Mouse (Mus musculus) heart, embryonic 11.5 days (tissue): Measurements from ENCODE around the gene Alad. TPM values are rescaled to one million over a fixed set of nuclear protein-coding genes. Genes with fewer than 3 reads are reported as not detected.
A peak's percentile ranks its signal among the peaks of the same experiment; 100 is the strongest.

ENCODE experiments used
- ATAC-seq: fragments of 200-750 bp; cut with Nextera tagmentation; replicated peaks from 2 replicates; pipeline ENCODE4 v1.8.0; 2017; ENCODE audit warnings: moderate library complexity; ENCODE audit not compliant: insufficient number of reproducible peaks, low FRiP score, low TSS enrichment
- H3K27ac ChIP-seq: fragments of 300-500 bp; sonication (generic); 2 replicates; pipeline ENCODE4 v1.5.1; 2014; ENCODE audit warnings: mild to moderate bottlenecking, low read depth, low read length
- H3K27me3 ChIP-seq: fragments of 300-500 bp; sonication (generic); 2 replicates; pipeline ENCODE4 v1.6.1; 2014; ENCODE audit warnings: mild to moderate bottlenecking, low read length, mixed read lengths; ENCODE audit not compliant: control insufficient read depth, insufficient read depth
- H3K36me3 ChIP-seq: fragments of 300-500 bp; sonication (generic); 2 replicates; pipeline ENCODE4 v1.6.1; 2014; ENCODE audit warnings: mild to moderate bottlenecking, low read length, moderate library complexity, mixed read lengths; ENCODE audit not compliant: control insufficient read depth, insufficient read depth
- H3K4me1 ChIP-seq: fragments of 300-500 bp; sonication (generic); 2 replicates; pipeline ENCODE4 v1.6.1; 2014; ENCODE audit warnings: low read length; ENCODE audit not compliant: control insufficient read depth, insufficient read depth
- H3K4me2 ChIP-seq: fragments of 300-500 bp; sonication (generic); 2 replicates; pipeline ENCODE4 v1.6.1; 2014; ENCODE audit warnings: mild to moderate bottlenecking, moderate library complexity
- H3K4me3 ChIP-seq: fragments of 300-500 bp; sonication (generic); 2 replicates; pipeline ENCODE4 v1.5.1; 2014; ENCODE audit warnings: low read depth, low read length
- H3K9ac ChIP-seq: fragments of 300-500 bp; sonication (generic); 2 replicates; pipeline ENCODE4 v1.6.1; 2014; ENCODE audit warnings: mild to moderate bottlenecking, low read depth, low read length, moderate library complexity
- H3K9me3 ChIP-seq: fragments of 300-500 bp; sonication (generic); replicated peaks from 2 replicates; pipeline ENCODE4 v1.6.1; 2016; ENCODE audit warnings: low read length; ENCODE audit not compliant: control insufficient read depth
- WGBS: fragments of 180-500 bp; shearing (Covaris S2); extraction: QIAGEN DNeasy Blood & Tissue Kit; methylation state at CpG from one replicate; pipeline ENCODE4 v1.1.7; 2014; ENCODE audit not compliant: insufficient replicate concordance; 5-methylcytosine and 5-hydroxymethylcytosine counted together
- polyA plus RNA-seq: library from polyadenylated mRNA; unstranded; fragments of >200 nt; fragmentation: Nextera tagmentation; extraction: Ambion mirVana; gene quantifications from 2 replicates; pipeline ENCODE4 v1.2.1, GENCODE M21; 2014

Alad gene
- polyA plus RNA-seq, 1 experiment from 2014 or later = 140 TPM

- Histone ChIP-seq H3K4me2 (peak overlapping the region; percentile 68), H3K4me3 (peak overlapping the region; percentile 32), H3K27me3 (no peaks in the 10 kb centered on the region), H3K27ac (peak overlapping the region; percentile 86), H3K9ac (peak overlapping the region; percentile 59), H3K4me1 (peaks cover 29% of the 10 kb centered on the region), H3K9me3 (no peaks in the 10 kb centered on the region), H3K36me3 (peaks cover 17% of the 10 kb centered on the region)
- peak; percentile 33 for ATAC-seq
- WGBS = 24% methylated on average over 2 of the region's 2 CpGs
Measured at GRCm38 (mm10) chr4:62516079-62516478, 3.6 kb downstream of the Alad start.

DNA sequence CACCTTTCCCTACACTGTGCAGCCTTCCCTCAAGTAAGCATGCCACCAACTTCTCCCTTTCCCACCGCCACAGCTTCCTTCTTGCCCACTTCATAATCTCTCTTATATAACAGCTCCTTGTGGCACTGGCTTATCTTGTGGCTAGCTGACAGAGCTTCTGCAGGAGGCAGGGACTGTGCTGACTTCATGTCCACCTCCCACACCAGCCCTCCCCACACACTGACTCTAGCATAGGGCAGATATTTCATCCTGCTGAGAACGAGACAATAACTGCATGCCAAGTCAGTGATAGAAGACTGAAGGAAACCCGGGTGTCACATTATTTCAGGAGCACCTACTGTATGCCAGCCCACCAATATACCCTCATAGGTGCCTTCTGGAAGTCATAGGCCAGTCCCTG is 4.2 kb downstream of the Alad start:
- H3K9ac ChIP-seq = peak overlapping the region; percentile 59
- H3K4me2 ChIP-seq = peak overlapping the region; percentile 68
- no peaks in the 10 kb centered on the region for H3K27me3 ChIP-seq
- H3K4me1 ChIP-seq = peaks cover 29% of the 10 kb centered on the region
- peak overlapping the region; percentile 86 for H3K27ac ChIP-seq
- no peak for ATAC-seq
- WGBS = 40% methylated on average over 3 of the region's 3 CpGs
- no peaks in the 10 kb centered on the region for H3K9me3 ChIP-seq
- H3K36me3 ChIP-seq = peaks cover 23% of the 10 kb centered on the region
- peak overlapping the region; percentile 32 for H3K4me3 ChIP-seq

GRCm38 (mm10) chr4:62514995-62515394 is 4.7 kb downstream of the Alad start:
- Histone ChIP-seq H3K36me3 (peaks cover 28% of the 10 kb centered on the region), H3K27ac (peak overlapping the region; percentile 86), H3K4me2 (peak overlapping the region; percentile 68), H3K9me3 (no peaks in the 10 kb centered on the region), H3K4me1 (peaks cover 27% of the 10 kb centered on the region), H3K9ac (peak overlapping the region; percentile 43; the same call in 1 of the 2 replicates), H3K27me3 (no peaks in the 10 kb centered on the region), H3K4me3 (peak overlapping the region; percentile 32)
- ATAC-seq = no peak
- 76% methylated on average over 7 of the region's 7 CpGs for WGBS

DNA sequence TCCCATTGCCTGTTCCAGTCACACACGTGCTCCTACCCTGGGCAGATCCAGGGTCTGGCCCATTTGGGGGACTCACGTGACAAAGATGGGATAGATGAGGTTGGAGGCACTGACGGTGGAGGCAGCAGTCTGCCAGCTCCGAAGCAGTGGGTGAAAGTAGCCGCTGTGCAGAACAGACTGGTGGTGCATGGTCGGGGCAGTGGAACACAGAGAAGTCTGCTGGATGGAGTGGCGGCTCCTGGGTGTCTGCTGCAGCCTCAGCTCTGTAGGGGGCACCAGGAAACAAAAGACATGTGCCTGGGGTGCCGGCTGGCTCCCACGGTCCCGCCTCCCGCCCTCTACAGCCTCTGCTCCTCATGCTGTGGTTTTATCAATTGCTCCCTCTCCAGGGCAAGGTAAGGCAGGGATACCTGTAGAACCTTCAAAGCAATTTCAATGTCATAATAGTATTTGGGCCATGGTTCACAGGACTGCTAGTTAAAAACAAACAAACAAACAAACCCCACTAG is 5.7 kb downstream of the Alad start:
- 0 out of 2 replicates have a peak overlapping the region, but pooled peaks have one; percentile 10 for H3K27ac ChIP-seq
- no peaks in the 10 kb centered on the region for H3K9me3 ChIP-seq
- ATAC-seq = no peak
- H3K36me3 ChIP-seq = peaks cover 37% of the 10 kb centered on the region
- 0 out of 2 replicates have a peak overlapping the region, but pooled peaks have one; percentile 5 for H3K4me3 ChIP-seq
- H3K27me3 ChIP-seq = no peaks in the 10 kb centered on the region
- H3K9ac ChIP-seq = no peak overlapping the region
- H3K4me1 ChIP-seq = peaks cover 27% of the 10 kb centered on the region
- WGBS = 50% methylated on average over 11 of the region's 11 CpGs
- peak overlapping the region; percentile 14; the same call in 1 of the 2 replicates for H3K4me2 ChIP-seq

DNA sequence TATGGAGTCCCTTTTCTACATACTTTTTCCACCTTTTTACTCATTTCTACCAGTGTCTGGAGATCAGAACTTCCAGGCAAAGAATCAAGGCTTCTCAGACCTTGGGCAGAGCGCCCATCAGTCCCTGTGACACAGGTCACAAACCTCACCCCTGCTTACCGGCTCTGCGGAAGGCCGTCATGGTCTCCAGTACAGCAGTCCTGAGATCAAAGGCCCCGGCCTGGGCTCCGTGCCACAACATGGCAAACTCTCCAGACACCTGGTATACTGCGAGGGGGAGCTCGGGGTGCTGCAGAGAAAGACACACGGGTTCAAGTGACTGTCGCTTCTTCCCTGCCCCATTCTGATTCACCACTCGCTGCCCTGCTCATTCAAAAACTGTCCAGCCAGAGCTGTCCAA is 9.8 kb downstream of the Alad start:
- H3K4me1 ChIP-seq = no peaks in the 10 kb centered on the region; the same call in 1 of the 2 replicates
- H3K9ac ChIP-seq = no peak overlapping the region
- H3K9me3 ChIP-seq = no peaks in the 10 kb centered on the region
- H3K27ac ChIP-seq = no peak overlapping the region
- 91% methylated on average over 11 of the region's 11 CpGs for WGBS
- no peaks in the 10 kb centered on the region for H3K27me3 ChIP-seq
- no peak overlapping the region for H3K4me2 ChIP-seq
- H3K36me3 ChIP-seq = peaks cover 47% of the 10 kb centered on the region
- no peak for ATAC-seq
- no peak overlapping the region for H3K4me3 ChIP-seq

DNA sequence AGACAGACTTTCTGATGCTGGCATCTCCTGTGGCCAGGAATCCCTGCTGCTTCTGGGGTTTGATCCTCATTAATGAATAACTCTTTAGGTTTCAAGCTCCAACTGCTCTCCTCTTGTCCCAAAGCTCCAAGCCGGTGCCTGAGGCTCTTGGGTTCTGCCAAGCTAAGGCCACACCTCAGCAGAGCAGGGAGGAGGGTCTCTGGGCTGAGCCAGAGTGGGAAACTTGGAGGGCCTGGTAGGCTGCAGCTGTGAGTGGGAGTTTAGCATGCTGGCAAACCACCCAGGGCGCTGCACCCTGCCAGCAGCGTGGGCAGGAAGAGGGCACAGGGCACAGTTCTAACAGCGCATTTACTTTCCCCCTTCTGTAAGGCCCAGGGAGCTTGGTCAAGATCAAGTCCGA is 10.9 kb downstream of the Alad start:
- ATAC-seq = no peak
- Histone ChIP-seq H3K9ac (no peak overlapping the region), H3K4me1 (no peaks in the 10 kb centered on the region), H3K36me3 (peaks cover 47% of the 10 kb centered on the region), H3K9me3 (no peaks in the 10 kb centered on the region), H3K27me3 (no peaks in the 10 kb centered on the region), H3K4me3 (no peak overlapping the region), H3K27ac (no peak overlapping the region), H3K4me2 (no peak overlapping the region)
- WGBS = 91% methylated on average over 5 of the region's 5 CpGs

DNA sequence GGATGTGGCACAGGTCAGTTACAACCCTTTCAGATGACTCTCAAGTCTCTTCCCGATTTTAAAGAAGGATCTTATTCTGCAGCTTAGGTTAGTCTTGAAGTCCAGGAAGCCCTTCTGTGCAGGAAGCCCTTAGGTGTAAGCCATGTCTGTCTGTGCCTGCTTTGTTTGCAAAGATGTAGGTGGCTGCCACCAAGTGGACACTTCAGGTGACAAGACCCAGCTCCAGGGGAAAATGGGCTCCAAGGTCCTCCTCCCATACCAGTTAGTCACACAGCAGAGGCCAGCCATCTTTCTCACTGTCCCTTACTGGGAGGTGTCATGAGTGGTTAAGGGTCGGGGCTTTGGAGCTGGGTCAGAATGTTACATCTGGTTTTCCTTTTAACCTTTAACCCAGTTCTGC is 12.9 kb downstream of the Alad start:
- Histone ChIP-seq H3K4me3 (no peak overlapping the region), H3K27me3 (no peaks in the 10 kb centered on the region), H3K9me3 (no peaks in the 10 kb centered on the region), H3K27ac (no peak overlapping the region), H3K36me3 (peaks cover 35% of the 10 kb centered on the region), H3K4me2 (no peak overlapping the region), H3K4me1 (no peaks in the 10 kb centered on the region), H3K9ac (no peak overlapping the region)
- no peak for ATAC-seq
- 57% methylated on average over 2 of the region's 2 CpGs for WGBS

DNA sequence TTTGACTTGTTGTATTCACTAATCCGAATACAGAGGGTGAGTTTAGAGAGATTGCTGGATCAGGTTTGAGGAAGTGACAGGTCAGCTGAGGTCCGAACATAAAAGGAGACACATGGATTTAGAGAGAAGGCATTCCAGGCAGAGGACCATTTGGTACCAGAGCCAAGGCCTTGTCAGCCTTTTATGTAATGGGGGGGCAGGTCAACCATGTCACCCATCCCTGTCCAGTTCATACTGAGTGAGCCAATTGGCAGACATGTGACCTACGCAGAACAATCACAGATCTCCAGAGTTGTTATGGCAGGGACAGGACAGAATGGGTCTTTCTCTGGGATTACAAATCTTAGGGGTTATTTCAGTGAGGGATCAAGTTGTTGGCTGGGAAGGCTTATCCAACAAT is 13.7 kb downstream of the Alad start:
- WGBS = 79% methylated on average over 3 of the region's 3 CpGs
- ATAC-seq = no peak
- Histone ChIP-seq H3K36me3 (peaks cover 29% of the 10 kb centered on the region), H3K4me2 (no peak overlapping the region), H3K27me3 (no peaks in the 10 kb centered on the region), H3K27ac (no peak overlapping the region), H3K9me3 (no peaks in the 10 kb centered on the region), H3K4me3 (no peak overlapping the region), H3K9ac (no peak overlapping the region), H3K4me1 (peaks cover 4% of the 10 kb centered on the region; the same call in 1 of the 2 replicates)

DNA sequence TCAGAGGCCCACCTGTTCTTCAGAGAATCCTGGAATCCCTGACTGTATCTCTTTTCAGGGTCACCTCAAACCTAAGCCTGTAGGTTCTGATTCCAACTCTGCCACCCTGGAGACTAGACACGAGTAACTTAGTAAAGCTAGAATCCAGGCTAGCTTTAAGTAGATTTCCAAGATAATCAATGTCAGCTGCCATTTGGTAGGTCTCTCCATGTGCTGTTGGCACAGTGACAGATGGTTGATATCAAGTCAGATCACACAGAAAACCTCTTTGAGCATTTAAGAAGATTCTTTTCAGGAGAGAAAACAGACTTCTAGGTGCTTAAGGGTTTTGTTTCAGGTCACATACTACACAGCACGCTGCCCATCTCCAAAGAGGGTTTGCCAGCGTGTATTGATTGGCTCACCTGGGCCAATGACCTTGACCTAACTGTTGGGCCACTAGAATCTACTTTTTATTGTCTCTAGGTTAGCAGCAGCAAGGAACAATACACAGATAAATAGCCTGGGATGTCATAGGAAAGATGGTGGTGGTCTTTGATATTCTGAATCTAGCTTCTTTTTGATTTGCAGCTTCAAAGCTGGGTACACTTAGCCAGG is 16.2 kb downstream of the Alad start, which contains the start of gene Hdhd3:
TSS of gene Hdhd3 (minus strand) at position 94 of the 597 bp plus-strand sequence.
- H3K4me2 ChIP-seq = peak within 1 kb of the TSS; percentile 90
- no peak within 1 kb of the TSS for H3K27ac ChIP-seq
- H3K36me3 ChIP-seq = peaks cover 11% of the 10 kb centered on the region
- peak within 1 kb of the TSS; percentile 84 for H3K4me3 ChIP-seq
- 76% methylated on average over 3 of the region's 3 CpGs for WGBS
- no peaks in the 10 kb centered on the region for H3K27me3 ChIP-seq
- ATAC-seq = no peak
- H3K9me3 ChIP-seq = no peaks in the 10 kb centered on the region
- H3K9ac ChIP-seq = peak within 1 kb of the TSS; percentile 87
- H3K4me1 ChIP-seq = peaks cover 4% of the 10 kb centered on the region; the same call in 1 of the 2 replicates
